Mouse (Mus musculus) thymus, postnatal 10 days (tissue): ENCODE measurements around the gene Ubxn11.
A peak's percentile ranks its signal among the peaks of the same experiment; 100 is the strongest.
"Not testable (repeated sequence)": the region's sequence is repeated elsewhere in the genome, so short reads cannot be mapped to it uniquely, and the experiment has no call there.

Experiments
- DNase-seq, 2 experiments: peaks; one replicate each; pipeline ENCODE4 v3.0.0; 2021; ENCODE audit warnings: low spot score in 2 of 2

Gene Ubxn11

GRCm38 (mm10) chr4:134138857-134139256 is 36.5 kb downstream of the Ubxn11 start:
- no peak for DNase-seq

- not testable (repeated sequence) for DNase-seq
These were observed 41.9 kb downstream of the Ubxn11 start for GRCm38 (mm10) chr4:134144297-134144696.

- DNase-seq, result no peak
These were observed 47.0 kb downstream of the Ubxn11 start for GRCm38 (mm10) chr4:134149389-134149788.

- no peak for DNase-seq
These were observed 49.7 kb downstream of the Ubxn11 start for GRCm38 (mm10) chr4:134152112-134152511.

- DNase-seq, result no peak
These were observed 51.3 kb downstream of the Ubxn11 start for GRCm38 (mm10) chr4:134153656-134154055.

GRCm38 (mm10) chr4:134154354-134154753 is 52.0 kb downstream of the Ubxn11 start:
- no peak for DNase-seq

- DNase-seq, result no peak
These were observed 53.2 kb downstream of the Ubxn11 start for GRCm38 (mm10) chr4:134155531-134155930.

- DNase-seq, result no peak
These were observed 53.6 kb downstream of the Ubxn11 start for GRCm38 (mm10) chr4:134155961-134156465.

GRCm38 (mm10) chr4:134156744-134157143 is 54.4 kb downstream of the Ubxn11 start:
- no peak for DNase-seq

- no peak for DNase-seq
These were observed 55.2 kb downstream of the Ubxn11 start for GRCm38 (mm10) chr4:134157558-134157957.

GRCm38 (mm10) chr4:134158774-134159173 is 56.4 kb downstream of the Ubxn11 start:
- no peak for DNase-seq

GRCm38 (mm10) chr4:134160071-134160470 is 57.7 kb downstream of the Ubxn11 start:
- peak in 1 of 2 experiments; percentile 25 for DNase-seq

- no peak for DNase-seq
These were observed 62.2 kb downstream of the Ubxn11 start for GRCm38 (mm10) chr4:134164591-134164990.

- DNase-seq, result no peak
These were observed 62.7 kb downstream of the Ubxn11 start for GRCm38 (mm10) chr4:134165024-134165423.

GRCm38 (mm10) chr4:134165548-134166465 is 63.4 kb downstream of the Ubxn11 start:
- DNase-seq, result peak; percentile 64 to 67

- no peak for DNase-seq
These were observed 64.5 kb downstream of the Ubxn11 start for GRCm38 (mm10) chr4:134166906-134167305.

- DNase-seq, result no peak
These were observed 70.0 kb downstream of the Ubxn11 start for GRCm38 (mm10) chr4:134172391-134172790.
